Mouse (Mus musculus) heart, embryonic 13.5 days (tissue): ENCODE measurements around the gene Elmod1. TPM values are rescaled to one million over a fixed set of nuclear protein-coding genes. Genes with fewer than 3 reads are reported as not detected.

Source experiments
- polyA plus RNA-seq: library from polyadenylated mRNA; unstranded; fragments of >200 nt; fragmentation: Nextera tagmentation; extraction: Ambion mirVana; gene quantifications from 2 replicates; pipeline ENCODE4 v1.2.1, GENCODE M21; 2015

The Elmod1 gene
- polyA plus RNA-seq, 1 experiment from 2014 or later, result not detected

Other genes starting within 250 kb of the Elmod1 start
- gene Slc35f2, start 203.8 kb downstream of the Elmod1 start, polyA plus RNA-seq, result 0.68 and 0.75 TPM in 2 replicates
- 34.7 and 41.9 TPM in 2 replicates for gene Sln, start 125.1 kb downstream of the Elmod1 start, polyA plus RNA-seq
- 0.25 and 0.37 TPM in 2 replicates for gene Tnfaip8l3, start 93.1 kb upstream of the Elmod1 start, polyA plus RNA-seq